Mouse (Mus musculus) thymus, adult 2 months (tissue): Measurements from ENCODE around the gene Meis1. TPM values are rescaled to one million over a fixed set of nuclear protein-coding genes. Genes with fewer than 3 reads are reported as not detected.

Experiments used
- DNase-seq: peaks from one replicate; pipeline ENCODE4 v3.0.0; 2021
- H3K27ac ChIP-seq: fragments of 200-500 bp; 2 replicates; pipeline ENCODE4 v1.5.1; 2012; ENCODE audit warnings: low read length, control low read depth; ENCODE audit not compliant: control insufficient read depth, insufficient read depth
- H3K27me3 ChIP-seq: fragments of 200-500 bp; 2 replicates; pipeline ENCODE4 v1.6.1; 2012; ENCODE audit warnings: mild to moderate bottlenecking, low read length, moderate library complexity, mixed read lengths; ENCODE audit not compliant: control insufficient read depth, insufficient read depth
- H3K36me3 ChIP-seq: fragments of 200-500 bp; 2 replicates; pipeline ENCODE4 v1.6.1; 2012; ENCODE audit warnings: mild to moderate bottlenecking, low read length, moderate library complexity; ENCODE audit not compliant: control insufficient read depth, insufficient read depth
- H3K4me1 ChIP-seq: fragments of 200-500 bp; replicated peaks from 2 replicates; pipeline ENCODE4 v1.6.1; 2012; ENCODE audit warnings: low read length; ENCODE audit not compliant: control insufficient read depth, insufficient read depth
- H3K4me3 ChIP-seq: fragments of 200-500 bp; 2 replicates; pipeline ENCODE4 v1.5.1; 2012; ENCODE audit warnings: mild to moderate bottlenecking, low read length, control low read depth, moderate library complexity; ENCODE audit not compliant: control insufficient read depth, insufficient read depth
- CTCF ChIP-seq: fragments of 200-500 bp; IDR thresholded peaks from 2 replicates; pipeline ENCODE4 v1.5.1; 2012; ENCODE audit warnings: mild to moderate bottlenecking, control low read depth, low read length, moderate library complexity, borderline replicate concordance; ENCODE audit not compliant: control insufficient read depth, poor library complexity, insufficient read depth; ENCODE audit errors: extremely low read depth
- POLR2A ChIP-seq: fragments of 200-500 bp; IDR thresholded peaks from 2 replicates; pipeline ENCODE4 v1.6.1; 2012; ENCODE audit warnings: mild to moderate bottlenecking, low read length, control low read depth, moderate library complexity; ENCODE audit not compliant: control insufficient read depth, poor library complexity, insufficient read depth; ENCODE audit errors: extremely low read depth
- WGBS: fragments of 180-500 bp; shearing (Covaris S2); methylation state at CpG from one replicate; pipeline ENCODE4 v1.1.7; 2018; 5-methylcytosine and 5-hydroxymethylcytosine counted together
- polyA plus RNA-seq: library from polyadenylated mRNA; depleted of rRNA; stranded (reverse); fragments of >200 nt; gene quantifications from 2 replicates; pipeline ENCODE4 v1.2.3, GENCODE M21; 2012

Meis1 gene
- polyA plus RNA-seq, 1 experiment, result 6.6 TPM

- Histone ChIP-seq H3K4me1 (no peaks in the 10 kb centered on the region), H3K27me3 (no peaks in the 10 kb centered on the region), H3K36me3 (no peaks in the 10 kb centered on the region), H3K27ac (no peak overlapping the region), H3K4me3 (no peak overlapping the region)
- WGBS, result 88% methylated on average over 3 of the region's 3 CpGs
- DNase-seq, result no peak
- TF ChIP-seq POLR2A, result no peak
- TF ChIP-seq CTCF, result no peak
These were observed 36.5 kb downstream of the Meis1 start for GRCm38 (mm10) chr11:18982331-18982730.

GRCm38 (mm10) chr11:18981367-18981766 lies 37.4 kb downstream of the Meis1 start:
- Histone ChIP-seq H3K27ac (no peak overlapping the region), H3K4me1 (no peaks in the 10 kb centered on the region), H3K36me3 (no peaks in the 10 kb centered on the region), H3K27me3 (no peaks in the 10 kb centered on the region), H3K4me3 (no peak overlapping the region)
- whole genome bisulfite sequencing, result 61% methylated on average over 4 of the region's 4 CpGs
- DNase-seq, result no peak
- no peak for TF ChIP-seq POLR2A
- no peak for TF ChIP-seq CTCF

GRCm38 (mm10) chr11:18980615-18981014 lies 38.2 kb downstream of the Meis1 start:
- H3K27ac ChIP-seq, result no peak overlapping the region
- H3K4me1 ChIP-seq, result no peaks in the 10 kb centered on the region
- no peaks in the 10 kb centered on the region for H3K36me3 ChIP-seq

GRCm38 (mm10) chr11:18975087-18975486 lies 43.7 kb downstream of the Meis1 start:
- DNase-seq, result no peak
- H3K27me3 ChIP-seq, result no peaks in the 10 kb centered on the region
- no peak overlapping the region for H3K4me3 ChIP-seq
- TF ChIP-seq POLR2A (no peak), CTCF (no peak)
- no peaks in the 10 kb centered on the region for H3K36me3 ChIP-seq
- H3K4me1 ChIP-seq, result no peaks in the 10 kb centered on the region
- 90% methylated on average over 1 of the region's 1 CpGs for WGBS
- H3K27ac ChIP-seq, result no peak overlapping the region

More at GRCm38 (mm10) chr11:18980615-18981014, 38.2 kb downstream of the Meis1 start:
- no peaks in the 10 kb centered on the region for H3K27me3 ChIP-seq
- 90% methylated on average over 5 of the region's 5 CpGs for WGBS
- no peak for DNase-seq
- TF ChIP-seq CTCF, result no peak
- TF ChIP-seq POLR2A, result no peak
- no peak overlapping the region for H3K4me3 ChIP-seq

GRCm38 (mm10) chr11:18973808-18974207 lies 45.0 kb downstream of the Meis1 start:
- no peak overlapping the region for H3K27ac ChIP-seq

GRCm38 (mm10) chr11:18972968-18973367 lies 45.8 kb downstream of the Meis1 start:
- no peak for DNase-seq
- TF ChIP-seq CTCF, result no peak
- no peak for TF ChIP-seq POLR2A
- no peak overlapping the region for H3K4me3 ChIP-seq
- no peak overlapping the region for H3K27ac ChIP-seq
- no peaks in the 10 kb centered on the region for H3K36me3 ChIP-seq
- no peaks in the 10 kb centered on the region for H3K4me1 ChIP-seq
- no peaks in the 10 kb centered on the region for H3K27me3 ChIP-seq

More at GRCm38 (mm10) chr11:18973808-18974207, 45.0 kb downstream of the Meis1 start:
- H3K36me3 ChIP-seq, result no peaks in the 10 kb centered on the region
- 68% methylated on average over 3 of the region's 3 CpGs for WGBS
- H3K4me1 ChIP-seq, result no peaks in the 10 kb centered on the region
- no peak overlapping the region for H3K4me3 ChIP-seq
- DNase-seq, result no peak
- TF ChIP-seq CTCF (no peak), POLR2A (no peak)
- H3K27me3 ChIP-seq, result no peaks in the 10 kb centered on the region

- no peak overlapping the region for H3K4me3 ChIP-seq
- H3K27me3 ChIP-seq, result no peaks in the 10 kb centered on the region
- no peak overlapping the region for H3K27ac ChIP-seq
- H3K4me1 ChIP-seq, result no peaks in the 10 kb centered on the region
- no peak for DNase-seq
- TF ChIP-seq CTCF (no peak), POLR2A (no peak)
- 88% methylated on average over 3 of the region's 3 CpGs for WGBS
- H3K36me3 ChIP-seq, result no peaks in the 10 kb centered on the region
These were observed 47.2 kb downstream of the Meis1 start for GRCm38 (mm10) chr11:18971551-18971950.
